Mouse (Mus musculus): ENCODE measurements around the gene Klhl25. TPM values are rescaled to one million over a fixed set of nuclear protein-coding genes. Genes with fewer than 3 reads are reported as not detected.
"Not testable (repeated sequence)": the region's sequence is repeated elsewhere in the genome, so short reads cannot be mapped to it uniquely, and the experiment has no call there.

Gene Klhl25
- polyA plus RNA-seq, 1 experiment from 2014 or later, result 4.2 TPM

DNA sequence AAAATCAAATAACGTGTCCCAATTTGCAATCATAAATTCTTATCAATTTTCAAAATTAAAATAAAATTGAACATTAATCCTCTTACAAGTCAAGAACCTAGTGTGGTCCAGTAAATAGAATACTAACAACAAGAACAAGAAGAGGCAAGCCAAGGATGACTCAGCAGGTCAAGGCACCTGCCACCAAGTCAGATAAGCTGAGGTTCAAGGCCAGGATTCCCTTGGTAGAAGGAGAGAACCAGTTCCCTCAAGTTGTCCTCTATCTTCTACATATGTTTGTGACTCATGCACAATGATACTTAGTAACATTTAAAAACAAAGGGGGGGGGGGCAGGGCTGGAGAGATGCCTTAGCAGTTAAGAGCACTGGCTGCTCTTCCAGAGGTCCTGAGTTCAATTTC lies 20.8 kb upstream of the Klhl25 start:
- ATAC-seq, result no peak
- H3K9ac ChIP-seq (ENCODE audit: low read depth, low read length), result no peak overlapping the region
- TF ChIP-seq CTCF (IDR thresholded peaks at IDR 0.05; ENCODE audit: low read depth), result no peak
- no peaks in the 10 kb centered on the region for H3K36me3 ChIP-seq (ENCODE audit: control insufficient read depth, insufficient read depth)
- H3K27ac ChIP-seq (ENCODE audit: low read depth, low read length), result no peak overlapping the region
- H3K4me3 ChIP-seq (ENCODE audit: low read depth, low read length), result no peak overlapping the region
- H3K27me3 ChIP-seq (replicated peaks; ENCODE audit: control insufficient read depth, insufficient read depth, low read length), result no peaks in the 10 kb centered on the region
- no peak overlapping the region for H3K4me2 ChIP-seq (replicated peaks; ENCODE audit: low read depth)
- no peaks in the 10 kb centered on the region for H3K9me3 ChIP-seq (ENCODE audit: control insufficient read depth)
- no peaks in the 10 kb centered on the region for H3K4me1 ChIP-seq (replicated peaks; ENCODE audit: control insufficient read depth, insufficient read depth, low read length)
- 83% methylated on average over 1 of the region's 1 CpGs for WGBS

GRCm38 (mm10) chr7:75827850-75828249 lies 20.3 kb upstream of the Klhl25 start:
- Histone ChIP-seq H3K4me3 (ENCODE audit: low read depth, low read length) (no peak overlapping the region), H3K4me2 (replicated peaks; ENCODE audit: low read depth) (no peak overlapping the region), H3K9ac (ENCODE audit: low read depth, low read length) (no peak overlapping the region), H3K9me3 (ENCODE audit: control insufficient read depth) (no peaks in the 10 kb centered on the region), H3K4me1 (replicated peaks; ENCODE audit: control insufficient read depth, insufficient read depth, low read length) (no peaks in the 10 kb centered on the region), H3K27ac (ENCODE audit: low read depth, low read length) (no peak overlapping the region), H3K36me3 (ENCODE audit: control insufficient read depth, insufficient read depth) (no peaks in the 10 kb centered on the region), H3K27me3 (replicated peaks; ENCODE audit: control insufficient read depth, insufficient read depth, low read length) (no peaks in the 10 kb centered on the region)
- peak; percentile 84 for ATAC-seq
- peak; percentile 89 for TF ChIP-seq CTCF (IDR thresholded peaks at IDR 0.05; ENCODE audit: low read depth)
- 19% methylated on average over 10 of the region's 10 CpGs for WGBS

- no peaks in the 10 kb centered on the region for H3K4me1 ChIP-seq (replicated peaks; ENCODE audit: control insufficient read depth, insufficient read depth, low read length)
- no peaks in the 10 kb centered on the region for H3K36me3 ChIP-seq (ENCODE audit: control insufficient read depth, insufficient read depth)
- H3K27ac ChIP-seq (ENCODE audit: low read depth, low read length), result no peak overlapping the region
- ATAC-seq, result no peak
- no peak overlapping the region for H3K4me2 ChIP-seq (replicated peaks; ENCODE audit: low read depth)
- no peak overlapping the region for H3K4me3 ChIP-seq (ENCODE audit: low read depth, low read length)
- H3K27me3 ChIP-seq (replicated peaks; ENCODE audit: control insufficient read depth, insufficient read depth, low read length), result no peaks in the 10 kb centered on the region
- no peak for TF ChIP-seq CTCF (IDR thresholded peaks at IDR 0.05; ENCODE audit: low read depth)
- H3K9me3 ChIP-seq (ENCODE audit: control insufficient read depth), result no peaks in the 10 kb centered on the region
- H3K9ac ChIP-seq (ENCODE audit: low read depth, low read length), result no peak overlapping the region
- WGBS, result 85% methylated on average over 5 of the region's 5 CpGs
These were observed 19.6 kb upstream of the Klhl25 start for GRCm38 (mm10) chr7:75828536-75828935.

- Histone ChIP-seq H3K4me1 (replicated peaks; ENCODE audit: control insufficient read depth, insufficient read depth, low read length) (no peaks in the 10 kb centered on the region), H3K4me2 (replicated peaks; ENCODE audit: low read depth) (no peak overlapping the region), H3K27ac (ENCODE audit: low read depth, low read length) (no peak overlapping the region), H3K9me3 (ENCODE audit: control insufficient read depth) (no peaks in the 10 kb centered on the region), H3K9ac (ENCODE audit: low read depth, low read length) (no peak overlapping the region), H3K4me3 (ENCODE audit: low read depth, low read length) (no peak overlapping the region), H3K27me3 (replicated peaks; ENCODE audit: control insufficient read depth, insufficient read depth, low read length) (no peaks in the 10 kb centered on the region), H3K36me3 (ENCODE audit: control insufficient read depth, insufficient read depth) (no peaks in the 10 kb centered on the region)
- no peak for ATAC-seq
- peak; percentile 40 for TF ChIP-seq CTCF (IDR thresholded peaks at IDR 0.05; ENCODE audit: low read depth)
- WGBS, result 78% methylated on average over 6 of the region's 6 CpGs
These were observed 17.7 kb upstream of the Klhl25 start for GRCm38 (mm10) chr7:75830251-75831060.

DNA sequence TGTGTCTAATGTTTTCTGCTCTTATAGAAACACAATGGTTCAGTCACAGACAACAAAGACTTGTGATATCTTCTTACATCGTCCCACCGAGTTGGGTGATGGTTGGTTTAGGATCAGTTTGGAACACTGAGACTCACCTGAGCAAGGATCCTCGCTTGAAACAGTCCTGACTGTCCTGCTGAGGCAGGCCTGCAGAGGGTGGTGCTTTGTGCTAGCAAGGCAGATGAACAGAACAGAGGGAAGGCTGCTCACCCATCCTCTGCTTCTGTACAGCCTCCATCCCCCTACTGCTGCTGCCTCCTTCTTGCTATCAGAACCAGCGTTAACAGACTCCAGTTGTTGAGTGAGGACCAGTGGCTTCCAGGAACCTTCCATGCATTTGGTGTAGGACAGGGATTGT lies 14.2 kb upstream of the Klhl25 start:
- not testable (repeated sequence) for H3K4me3 ChIP-seq (ENCODE audit: low read depth, low read length); H3K9ac ChIP-seq (ENCODE audit: low read depth, low read length); H3K4me1 ChIP-seq (replicated peaks; ENCODE audit: control insufficient read depth, insufficient read depth, low read length); H3K9me3 ChIP-seq (ENCODE audit: control insufficient read depth); H3K27ac ChIP-seq (ENCODE audit: low read depth, low read length); H3K27me3 ChIP-seq (replicated peaks; ENCODE audit: control insufficient read depth, insufficient read depth, low read length); H3K4me2 ChIP-seq (replicated peaks; ENCODE audit: low read depth); ATAC-seq; H3K36me3 ChIP-seq (ENCODE audit: control insufficient read depth, insufficient read depth)
- 80% methylated on average over 3 of the region's 4 CpGs for WGBS

DNA sequence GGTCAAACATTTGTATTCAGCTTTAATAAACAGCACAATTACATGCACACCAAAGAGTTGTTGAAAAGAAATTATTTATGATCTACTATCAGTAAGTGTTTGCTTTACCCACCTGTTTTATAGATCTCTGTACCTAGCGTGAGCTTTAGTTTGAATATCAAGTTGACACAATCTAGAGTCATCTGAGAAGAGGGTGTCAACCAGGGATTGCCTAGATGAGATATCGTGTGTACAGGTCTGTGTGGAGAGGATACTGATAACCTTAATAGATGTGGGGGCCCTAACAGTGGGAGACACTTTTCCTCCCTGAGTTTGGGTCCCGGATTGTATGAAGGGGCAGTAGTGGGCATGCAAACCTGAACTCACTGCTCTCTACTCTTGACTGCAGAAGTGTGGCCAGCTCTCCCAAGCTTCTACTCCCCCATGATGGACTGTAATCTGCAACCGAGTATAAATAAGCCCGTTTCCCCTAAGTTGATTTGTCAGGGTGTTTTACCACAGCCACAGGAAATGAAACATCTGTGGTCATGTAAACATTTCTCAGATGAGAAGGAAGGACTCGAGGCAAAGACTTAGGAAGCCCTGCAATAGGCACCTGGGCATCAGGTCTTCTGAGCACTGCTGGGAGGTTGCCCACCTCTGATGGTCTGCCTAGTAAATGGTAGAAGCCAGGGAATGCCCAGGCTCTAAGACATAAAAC lies 13.0 kb upstream of the Klhl25 start:
- not testable (repeated sequence) for H3K9ac ChIP-seq (ENCODE audit: low read depth, low read length); H3K27me3 ChIP-seq (replicated peaks; ENCODE audit: control insufficient read depth, insufficient read depth, low read length); H3K4me1 ChIP-seq (replicated peaks; ENCODE audit: control insufficient read depth, insufficient read depth, low read length); H3K4me2 ChIP-seq (replicated peaks; ENCODE audit: low read depth); ATAC-seq; H3K9me3 ChIP-seq (ENCODE audit: control insufficient read depth); H3K4me3 ChIP-seq (ENCODE audit: low read depth, low read length); H3K36me3 ChIP-seq (ENCODE audit: control insufficient read depth, insufficient read depth); H3K27ac ChIP-seq (ENCODE audit: low read depth, low read length)
- WGBS, result 32% methylated on average over 3 of the region's 6 CpGs
